Mouse (Mus musculus): ENCODE results near the gene Ank.

- no peak for TF ChIP-seq CTCF (IDR thresholded peaks at IDR 0.05; ENCODE audit: low read depth)
- TF ChIP-seq EP300 (optimal IDR thresholded peaks at IDR 0.05): no peak
These were observed 39.8 kb downstream of the Ank start for GRCm38 (mm10) chr15:27506127-27506886.
